Mouse (Mus musculus) bone marrow, adult 2 months (tissue): ENCODE measurements around the gene Ppp1r3e. TPM values are rescaled to one million over a fixed set of nuclear protein-coding genes. Genes with fewer than 3 reads are reported as not detected.

ENCODE experiments used
- H3K27ac ChIP-seq: fragments of 200-500 bp; 2 replicates; pipeline ENCODE4 v1.5.1; 2012; ENCODE audit warnings: low read depth, mild to moderate bottlenecking, control low read depth, inconsistent platforms, low read length; ENCODE audit not compliant: control insufficient read depth, poor library complexity, insufficient read depth
- H3K4me1 ChIP-seq: fragments of 200-500 bp; 2 replicates; pipeline ENCODE4 v1.6.1; 2011; ENCODE audit warnings: low read length; ENCODE audit not compliant: control insufficient read depth, insufficient read depth
- H3K4me3 ChIP-seq: fragments of 200-500 bp; replicated peaks from 2 replicates; pipeline ENCODE3; 2011; ENCODE audit warnings: mild to moderate bottlenecking, low read depth, low read length, control low read depth; ENCODE audit not compliant: control insufficient read depth
- CTCF ChIP-seq: fragments of 200-500 bp; IDR thresholded peaks from 2 replicates; pipeline ENCODE4 v1.5.1; 2011; ENCODE audit warnings: low read length, control low read depth; ENCODE audit not compliant: control insufficient read depth, insufficient read depth
- POLR2A ChIP-seq: fragments of 200-500 bp; IDR thresholded peaks from 2 replicates; pipeline ENCODE4 v1.6.1; 2011; ENCODE audit warnings: low read depth, mild to moderate bottlenecking, control low read depth, low read length, borderline replicate concordance; ENCODE audit not compliant: control insufficient read depth
- WGBS: fragments of 180-500 bp; shearing (Covaris S2); methylation state at CpG from one replicate; pipeline ENCODE4 v1.1.7; 2018; 5-methylcytosine and 5-hydroxymethylcytosine counted together
- polyA plus RNA-seq: library from polyadenylated mRNA; stranded (reverse); fragments of >200 nt; gene quantifications from 2 replicates; pipeline ENCODE4 v1.2.4, GENCODE M21; 2011; ENCODE audit warnings: low replicate concordance; ENCODE audit not compliant: missing spikeins, insufficient read depth, insufficient read length

Gene Ppp1r3e
- polyA plus RNA-seq, 1 experiment: 2.0 TPM

GRCm38 (mm10) chr14:54912109-54912850 is 34.9 kb upstream of the Ppp1r3e start:
- 10% methylated on average over 67 of the region's 69 CpGs for WGBS
- TF ChIP-seq POLR2A: no peak
- TF ChIP-seq CTCF: no peak
- no peaks in the 10 kb centered on the region for H3K4me1 ChIP-seq

DNA sequence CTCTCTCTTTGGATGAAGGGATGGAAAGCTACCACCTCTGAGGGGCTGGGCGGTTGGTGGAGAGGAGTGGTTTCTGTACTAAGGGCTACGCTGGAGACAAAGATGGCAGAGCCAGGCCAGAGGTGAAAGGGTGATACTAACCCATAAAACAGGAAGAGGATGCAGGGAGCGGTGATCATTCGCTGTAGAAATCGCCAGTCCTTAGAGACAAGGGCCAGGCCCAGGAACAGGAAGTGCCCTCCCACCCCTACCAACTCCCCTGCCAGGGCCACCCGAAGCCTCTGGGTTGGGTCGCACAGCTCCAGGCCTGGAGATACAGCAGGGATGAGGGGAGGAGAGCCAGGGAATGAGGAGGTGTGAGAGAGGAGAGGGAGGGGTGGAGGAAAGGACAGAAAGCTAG is 31.3 kb upstream of the Ppp1r3e start:
- no peak overlapping the region for H3K4me3 ChIP-seq
- 55% methylated on average over 7 of the region's 7 CpGs for WGBS
- H3K27ac ChIP-seq: no peak overlapping the region
- no peaks in the 10 kb centered on the region for H3K4me1 ChIP-seq
- TF ChIP-seq CTCF (no peak), POLR2A (no peak)

More at GRCm38 (mm10) chr14:54912109-54912850, 34.9 kb upstream of the Ppp1r3e start:
- Histone ChIP-seq H3K27ac (no peak overlapping the region), H3K4me3 (no peak overlapping the region)

GRCm38 (mm10) chr14:54903641-54904040 is 26.3 kb upstream of the Ppp1r3e start:
- 85% methylated on average over 4 of the region's 4 CpGs for WGBS
- Histone ChIP-seq H3K4me3 (no peak overlapping the region), H3K4me1 (no peaks in the 10 kb centered on the region; the same call in 1 of the 2 replicates), H3K27ac (no peak overlapping the region)
- TF ChIP-seq POLR2A: no peak
- TF ChIP-seq CTCF: no peak

DNA sequence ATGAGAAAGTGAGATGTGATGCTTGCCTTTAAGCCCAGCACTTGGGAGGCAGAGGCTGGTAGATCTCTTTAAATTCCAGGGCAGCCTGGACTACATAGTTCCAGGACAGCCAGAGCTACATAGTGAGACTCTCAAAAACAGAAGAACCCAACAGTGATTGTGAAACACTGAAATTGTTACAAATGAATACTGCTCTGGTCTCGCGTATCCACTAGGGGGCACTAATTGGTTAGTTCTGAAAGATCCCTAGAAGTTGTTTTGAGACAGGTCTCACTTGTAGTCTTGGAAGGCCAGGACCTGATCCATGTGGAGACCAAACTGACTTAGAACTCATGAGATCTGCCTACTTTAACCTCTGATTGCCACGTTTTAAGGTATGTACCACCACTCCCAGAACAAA is 23.0 kb upstream of the Ppp1r3e start:
- peak; percentile 32 for TF ChIP-seq CTCF
- no peak for TF ChIP-seq POLR2A
- WGBS: under 1% methylated on average over 3 of the region's 3 CpGs
- H3K4me3 ChIP-seq: no peak overlapping the region
- no peak overlapping the region for H3K27ac ChIP-seq
- no peaks in the 10 kb centered on the region; the same call in 1 of the 2 replicates for H3K4me1 ChIP-seq

DNA sequence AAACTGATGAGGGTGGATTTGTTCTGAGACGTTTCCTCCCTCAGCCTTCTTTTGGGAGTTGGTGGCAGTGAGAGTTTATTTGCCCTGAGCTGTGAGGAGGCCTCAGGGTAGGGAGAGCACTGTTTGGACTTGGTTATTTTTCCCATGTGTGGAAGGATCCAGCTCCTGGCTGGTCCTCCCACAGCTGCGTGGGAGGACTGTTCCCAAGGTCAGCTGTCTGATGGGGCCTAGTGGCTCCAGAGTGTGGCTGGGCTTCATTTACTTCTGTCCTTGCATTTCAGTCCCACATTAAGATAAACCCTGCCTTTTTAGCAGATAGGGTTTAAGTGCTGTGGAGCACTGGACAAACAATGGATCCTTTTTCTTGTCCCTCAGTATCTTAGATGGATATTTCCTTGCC is 20.1 kb upstream of the Ppp1r3e start:
- WGBS: 88% methylated on average over 2 of the region's 2 CpGs
- Histone ChIP-seq H3K4me1 (no peaks in the 10 kb centered on the region; the same call in 1 of the 2 replicates), H3K4me3 (no peak overlapping the region), H3K27ac (no peak overlapping the region)
- no peak for TF ChIP-seq POLR2A
- TF ChIP-seq CTCF: no peak

- no peaks in the 10 kb centered on the region; the same call in 1 of the 2 replicates for H3K4me1 ChIP-seq
- peak overlapping the region; percentile 52; the same call in 1 of the 2 replicates for H3K27ac ChIP-seq
- WGBS: 1% methylated on average over 54 of the region's 54 CpGs
- peak overlapping the region; percentile 65 for H3K4me3 ChIP-seq
- TF ChIP-seq CTCF: no peak
- no peak for TF ChIP-seq POLR2A
Measured at GRCm38 (mm10) chr14:54894296-54895151, 17.2 kb upstream of the Ppp1r3e start.

GRCm38 (mm10) chr14:54893651-54894181 is 16.4 kb upstream of the Ppp1r3e start:
- no peak for TF ChIP-seq CTCF
- no peak; the same call in 1 of the 2 replicates for TF ChIP-seq POLR2A
- no peaks in the 10 kb centered on the region; the same call in 1 of the 2 replicates for H3K4me1 ChIP-seq
- under 1% methylated on average over 38 of the region's 38 CpGs for WGBS
- H3K4me3 ChIP-seq: peak overlapping the region; percentile 86
- peak overlapping the region; percentile 84 for H3K27ac ChIP-seq

GRCm38 (mm10) chr14:54892200-54892599 is 14.8 kb upstream of the Ppp1r3e start, which contains the start of gene Pabpn1:
Gene Pabpn1, plus strand, starts transcription at chr14:54892500.
- Histone ChIP-seq H3K27ac (no peak within 1 kb of the TSS), H3K4me1 (no peaks in the 10 kb centered on the region; the same call in 1 of the 2 replicates), H3K4me3 (peak within 1 kb of the TSS; percentile 86)
- TF ChIP-seq POLR2A (no peak), CTCF (no peak)
- 84% methylated on average over 3 of the region's 3 CpGs for WGBS
